Mouse (Mus musculus) spleen, postnatal 36 days (tissue): ENCODE measurements around the gene Slf1.
"Not testable (repeated sequence)": the region's sequence is repeated elsewhere in the genome, so short reads cannot be mapped to it uniquely, and the experiment has no call there.

Experiments used
- DNase-seq, 2 experiments: peaks; one replicate each; pipeline ENCODE4 v3.0.0; 2022; ENCODE audit warnings: low spot score in 2 of 2, mixed read lengths in 1 of 2

The Slf1 gene

GRCm38 (mm10) chr13:77134931-77135620 lies at the start of gene Slf1, which contains the start of gene 2210408I21Rik:
Gene Slf1 (minus strand): TSS chr13:77135473.
Gene 2210408I21Rik (plus strand): TSS chr13:77135540.
- DNase-seq: peak; percentile 80 to 82

GRCm38 (mm10) chr13:77177931-77178330 lies 42.7 kb upstream of the Slf1 start:
- no peak for DNase-seq

GRCm38 (mm10) chr13:77140890-77141289 lies 5.6 kb upstream of the Slf1 start:
- DNase-seq: peak; percentile 9 to 25

- no peak for DNase-seq
Observed at GRCm38 (mm10) chr13:77135621-77135981, 328 bp upstream of the Slf1 start.

- DNase-seq: no peak
Observed at GRCm38 (mm10) chr13:77131132-77131531, 4.1 kb downstream of the Slf1 start.

- DNase-seq: no peak
Observed at GRCm38 (mm10) chr13:77128240-77128639, 7.0 kb downstream of the Slf1 start.

GRCm38 (mm10) chr13:77125159-77125558 lies 10.1 kb downstream of the Slf1 start:
- DNase-seq: no peak

GRCm38 (mm10) chr13:77118695-77119094 lies 16.6 kb downstream of the Slf1 start:
- no peak for DNase-seq

GRCm38 (mm10) chr13:77107734-77108133 lies 27.5 kb downstream of the Slf1 start:
- DNase-seq: no peak

GRCm38 (mm10) chr13:77092876-77093275 lies 42.4 kb downstream of the Slf1 start:
- not testable (repeated sequence) for DNase-seq

- DNase-seq: no peak
Observed at GRCm38 (mm10) chr13:77072030-77072429, 63.2 kb downstream of the Slf1 start.

- DNase-seq: no peak
Observed at GRCm38 (mm10) chr13:77068847-77069246, 66.4 kb downstream of the Slf1 start.

GRCm38 (mm10) chr13:77063221-77063620 lies 72.1 kb downstream of the Slf1 start:
- no peak for DNase-seq

- no peak for DNase-seq
Observed at GRCm38 (mm10) chr13:77049736-77050135, 85.5 kb downstream of the Slf1 start.

GRCm38 (mm10) chr13:77048461-77048860 lies 86.8 kb downstream of the Slf1 start:
- DNase-seq: no peak

GRCm38 (mm10) chr13:77047179-77047931 lies 87.9 kb downstream of the Slf1 start:
- DNase-seq: no peak

- peak in 1 of 2 experiments; percentile 6 for DNase-seq
Observed at GRCm38 (mm10) chr13:77046416-77046815, 88.9 kb downstream of the Slf1 start.

GRCm38 (mm10) chr13:77045375-77045774 lies 89.9 kb downstream of the Slf1 start:
- no peak for DNase-seq

GRCm38 (mm10) chr13:77043375-77043774 lies 91.9 kb downstream of the Slf1 start:
- no peak for DNase-seq

GRCm38 (mm10) chr13:77029594-77029993 lies 105.7 kb downstream of the Slf1 start:
- DNase-seq: no peak

- no peak for DNase-seq
Observed at GRCm38 (mm10) chr13:77018851-77019250, 116.4 kb downstream of the Slf1 start.

- no peak for DNase-seq
Observed at GRCm38 (mm10) chr13:77003684-77004083, 131.6 kb downstream of the Slf1 start.

GRCm38 (mm10) chr13:77002628-77003027 lies 132.6 kb downstream of the Slf1 start:
- no peak for DNase-seq
